Mouse (Mus musculus) stomach, embryonic 16.5 days (tissue): Measurements from ENCODE around the gene Nrd1. TPM values are rescaled to one million over a fixed set of nuclear protein-coding genes. Genes with fewer than 3 reads are reported as not detected.

Source experiments
- ATAC-seq: fragments of 200-750 bp; cut with Nextera tagmentation; 2 replicates; pipeline ENCODE4 v1.8.0; 2017; ENCODE audit warnings: moderate number of reproducible peaks, moderate TSS enrichment; ENCODE audit not compliant: insufficient read depth, low FRiP score
- H3K27ac ChIP-seq: fragments of 300-500 bp; sonication (generic); 2 replicates; pipeline ENCODE4 v1.5.1; 2014; ENCODE audit warnings: low read length
- H3K27me3 ChIP-seq: fragments of 300-500 bp; sonication (generic); 2 replicates; pipeline ENCODE4 v1.6.1; 2014; ENCODE audit warnings: low read length, control low read depth, mixed read lengths; ENCODE audit not compliant: control insufficient read depth, insufficient read depth
- H3K36me3 ChIP-seq: fragments of 300-500 bp; sonication (generic); 2 replicates; pipeline ENCODE4 v1.6.1; 2014; ENCODE audit warnings: low read length; ENCODE audit not compliant: control insufficient read depth, insufficient read depth
- H3K4me1 ChIP-seq: fragments of 300-500 bp; sonication (generic); 2 replicates; pipeline ENCODE4 v1.6.1; 2014; ENCODE audit warnings: low read length, control low read depth, mixed read lengths; ENCODE audit not compliant: control insufficient read depth, insufficient read depth
- H3K4me2 ChIP-seq: fragments of 300-500 bp; sonication (generic); 2 replicates; pipeline ENCODE4 v1.6.1; 2014; ENCODE audit warnings: low read depth, low read length, mixed read lengths
- H3K4me3 ChIP-seq: fragments of 300-500 bp; sonication (generic); replicated peaks from 2 replicates; pipeline ENCODE4 v1.5.1; 2014; ENCODE audit warnings: mild to moderate bottlenecking, low read length
- H3K9ac ChIP-seq: fragments of 300-500 bp; sonication (generic); 2 replicates; pipeline ENCODE4 v1.6.1; 2014; ENCODE audit warnings: low read length
- H3K9me3 ChIP-seq: fragments of 300-500 bp; sonication (generic); replicated peaks from 2 replicates; pipeline ENCODE4 v1.6.1; 2016; ENCODE audit warnings: low read length, control low read depth; ENCODE audit not compliant: control insufficient read depth
- WGBS: fragments of 180-500 bp; shearing (Covaris S2); extraction: QIAGEN DNeasy Blood & Tissue Kit; methylation state at CpG from one replicate; pipeline ENCODE4 v1.1.7; 2014; 5-methylcytosine and 5-hydroxymethylcytosine counted together
- polyA plus RNA-seq: library from polyadenylated mRNA; unstranded; fragments of >200 nt; fragmentation: Nextera tagmentation; extraction: Ambion mirVana; gene quantifications from 2 replicates; pipeline ENCODE4 v1.2.1, GENCODE M21; 2015

Gene Nrd1
- polyA plus RNA-seq: 61.8 and 64.5 TPM in 2 replicates

DNA sequence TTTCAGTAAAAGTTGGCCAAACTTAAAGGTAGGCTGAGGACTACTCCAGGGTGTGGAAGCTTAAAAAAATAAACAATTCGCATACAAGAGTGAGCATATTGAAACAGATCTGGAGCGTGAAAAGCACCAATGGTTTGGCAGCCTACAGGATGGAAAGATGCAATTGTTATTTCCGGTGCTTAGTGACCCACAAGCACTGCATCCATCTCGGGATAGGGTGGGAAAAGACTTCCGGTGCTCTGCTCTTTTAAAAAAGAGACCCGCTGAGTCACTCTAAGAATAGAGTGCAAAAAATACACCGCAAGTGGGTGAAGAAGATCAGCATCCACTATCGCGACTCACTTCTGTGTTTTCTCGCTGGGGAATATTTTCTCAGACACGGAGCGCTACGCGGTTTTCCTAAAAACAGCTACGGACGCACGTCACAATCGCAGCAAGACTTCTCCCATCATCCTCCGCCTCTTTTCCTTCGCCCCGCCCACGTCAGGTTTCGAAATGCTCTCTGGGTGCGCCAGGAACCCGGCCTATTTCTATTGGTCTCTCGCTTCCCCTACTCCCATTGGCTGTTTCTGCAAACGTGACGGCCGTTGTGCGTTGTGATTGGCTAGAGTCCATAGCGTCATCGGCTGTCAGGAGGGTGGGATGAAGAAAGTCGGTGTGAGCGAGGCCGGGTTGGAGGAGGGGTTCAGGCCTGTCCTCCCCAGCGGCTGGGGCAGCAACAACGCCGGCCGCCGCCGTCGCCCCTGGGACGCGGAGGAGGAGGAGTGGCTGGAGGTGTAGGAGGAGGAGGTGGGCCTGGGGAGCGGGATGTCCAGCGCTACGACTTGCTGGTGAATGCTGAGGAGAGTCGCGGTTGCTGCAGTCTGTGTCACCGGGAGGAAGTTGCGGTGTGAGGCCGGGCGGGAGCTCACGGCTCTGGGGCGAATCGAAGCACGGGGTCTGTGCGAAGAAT is at the start of gene Nrd1:
Gene Nrd1, plus strand, starts transcription at position 657 of the 952 bp plus-strand sequence.
- H3K9ac ChIP-seq: peak within 1 kb of the TSS; percentile 93
- H3K27ac ChIP-seq: peak within 1 kb of the TSS; percentile 96
- H3K27me3 ChIP-seq: no peaks in the 10 kb centered on the region
- H3K9me3 ChIP-seq: no peaks in the 10 kb centered on the region
- H3K36me3 ChIP-seq: no peaks in the 10 kb centered on the region
- peak within 1 kb of the TSS; percentile 95 for H3K4me3 ChIP-seq
- peak; percentile 100 for ATAC-seq
- WGBS: under 1% methylated on average over 58 of the region's 58 CpGs
- H3K4me1 ChIP-seq: peaks cover 9% of the 10 kb centered on the region; the same call in 1 of the 2 replicates
- peak within 1 kb of the TSS; percentile 78 for H3K4me2 ChIP-seq

DNA sequence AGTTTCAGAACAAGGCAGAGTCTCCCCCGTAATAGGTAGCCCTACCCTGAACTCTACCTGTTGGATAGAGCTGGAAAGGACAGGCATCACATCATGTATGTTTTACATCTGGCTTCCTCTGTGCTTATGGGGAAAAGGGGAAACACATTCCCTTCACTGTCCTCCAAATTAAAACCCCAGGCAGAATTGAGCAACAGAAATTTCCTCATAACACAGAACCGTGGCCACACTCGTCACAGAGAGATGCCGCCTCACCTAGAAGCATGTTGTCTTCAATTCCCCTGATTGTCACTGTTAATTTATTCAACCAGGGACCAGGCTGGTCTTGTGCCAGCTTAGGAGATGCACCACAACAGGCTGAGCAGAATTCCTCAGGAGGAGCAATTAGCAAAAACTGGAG is 48.8 kb upstream of the Nrd1 start:
- WGBS: 86% methylated on average over 4 of the region's 4 CpGs
- H3K27ac ChIP-seq: no peak overlapping the region
- no peak overlapping the region for H3K4me2 ChIP-seq
- no peak overlapping the region for H3K4me3 ChIP-seq
- H3K9ac ChIP-seq: no peak overlapping the region
- ATAC-seq: no peak
- H3K27me3 ChIP-seq: no peaks in the 10 kb centered on the region
- no peaks in the 10 kb centered on the region for H3K9me3 ChIP-seq
- no peaks in the 10 kb centered on the region for H3K36me3 ChIP-seq
- no peaks in the 10 kb centered on the region for H3K4me1 ChIP-seq

DNA sequence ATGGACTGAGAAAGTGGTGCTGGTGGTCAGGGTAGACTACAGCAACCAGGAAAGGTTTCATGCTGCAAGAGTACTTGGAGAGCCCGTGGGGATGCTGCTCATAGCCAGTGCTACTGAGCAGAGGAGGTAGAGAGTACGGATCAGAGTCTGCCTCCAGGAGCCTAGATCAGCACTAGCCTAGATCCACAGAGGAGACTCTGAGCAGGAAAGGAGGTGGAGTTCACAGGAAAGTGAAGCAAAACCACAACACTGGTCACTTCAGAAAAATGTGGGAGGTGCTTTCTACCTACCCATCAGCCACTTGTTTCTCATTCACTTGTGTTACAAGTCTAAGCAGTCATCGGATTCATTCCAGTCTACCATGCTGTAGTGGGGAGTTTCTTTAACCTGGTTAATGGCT is 40.8 kb upstream of the Nrd1 start:
- no peak for ATAC-seq
- H3K27ac ChIP-seq: no peak overlapping the region
- H3K4me2 ChIP-seq: no peak overlapping the region
- no peaks in the 10 kb centered on the region for H3K36me3 ChIP-seq
- no peak overlapping the region for H3K9ac ChIP-seq
- H3K27me3 ChIP-seq: no peaks in the 10 kb centered on the region
- WGBS: 81% methylated on average over 3 of the region's 3 CpGs
- no peaks in the 10 kb centered on the region for H3K9me3 ChIP-seq
- H3K4me1 ChIP-seq: no peaks in the 10 kb centered on the region
- H3K4me3 ChIP-seq: no peak overlapping the region

DNA sequence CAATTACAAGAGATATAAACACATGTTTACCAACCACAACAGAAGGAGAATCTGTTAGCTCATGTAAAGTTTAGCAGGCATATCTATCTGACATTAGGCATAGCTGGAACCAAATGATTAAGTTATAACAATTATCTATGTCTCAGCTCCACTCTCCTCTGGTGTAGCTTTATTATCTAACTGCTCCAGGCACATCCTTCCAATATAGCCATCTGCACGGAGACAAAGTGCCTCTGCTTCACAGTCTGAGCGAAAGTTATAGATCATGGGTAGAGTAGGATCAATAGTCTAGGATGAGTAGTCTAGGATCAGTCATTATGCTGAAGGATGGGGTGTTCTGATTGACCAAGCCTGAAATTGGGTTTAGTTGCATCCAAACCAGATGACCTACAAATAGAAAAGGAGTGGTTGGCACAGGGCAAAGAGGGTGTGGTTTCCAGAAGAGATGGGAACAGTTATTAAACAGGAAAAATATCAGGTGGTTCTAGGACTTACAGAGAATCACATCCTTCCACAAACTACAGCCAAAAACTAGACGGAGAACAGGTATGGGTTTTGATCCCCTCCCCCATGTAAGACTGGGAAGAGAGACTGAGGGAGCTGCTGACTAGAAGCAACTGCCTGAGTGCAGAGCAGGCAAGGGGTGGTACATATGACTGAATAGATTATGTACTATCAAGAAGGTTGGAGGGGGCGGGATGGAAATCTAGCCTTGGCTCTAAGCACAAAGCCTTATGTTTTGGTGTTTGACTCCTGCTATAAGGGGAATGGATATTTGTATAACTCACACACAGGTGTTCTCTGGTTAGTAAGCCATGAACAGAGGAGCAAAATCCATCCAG is 39.6 kb upstream of the Nrd1 start:
- Histone ChIP-seq H3K9me3 (no peaks in the 10 kb centered on the region), H3K4me2 (no peak overlapping the region), H3K36me3 (no peaks in the 10 kb centered on the region), H3K27me3 (no peaks in the 10 kb centered on the region), H3K27ac (no peak overlapping the region), H3K9ac (no peak overlapping the region), H3K4me1 (no peaks in the 10 kb centered on the region), H3K4me3 (no peak overlapping the region)
- WGBS: 81% methylated on average over 4 of the region's 4 CpGs
- ATAC-seq: no peak

DNA sequence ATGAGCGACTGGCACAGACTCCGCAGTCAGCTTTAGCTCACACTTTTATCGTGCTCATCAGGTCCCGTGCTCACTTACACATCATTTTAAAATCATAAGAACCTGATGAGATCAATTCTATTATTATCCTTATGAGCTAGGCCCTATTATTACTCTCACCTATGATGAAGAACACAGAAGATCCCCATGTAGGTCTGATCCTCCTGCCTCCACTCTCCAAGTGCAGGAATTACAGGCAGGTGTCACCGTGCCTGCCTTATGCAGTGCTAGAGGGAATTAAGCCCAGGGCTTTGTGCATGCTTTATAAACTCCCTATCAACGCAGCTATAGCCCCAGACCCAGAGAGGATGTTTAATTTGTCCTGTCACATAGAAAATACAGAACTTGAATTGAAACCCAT is 37.4 kb upstream of the Nrd1 start:
- H3K4me1 ChIP-seq: no peaks in the 10 kb centered on the region
- WGBS: 86% methylated on average over 6 of the region's 6 CpGs
- no peaks in the 10 kb centered on the region for H3K9me3 ChIP-seq
- no peak for ATAC-seq
- H3K4me3 ChIP-seq: no peak overlapping the region
- no peak overlapping the region for H3K9ac ChIP-seq
- no peaks in the 10 kb centered on the region for H3K27me3 ChIP-seq
- no peak overlapping the region for H3K4me2 ChIP-seq
- no peak overlapping the region for H3K27ac ChIP-seq
- no peaks in the 10 kb centered on the region for H3K36me3 ChIP-seq

DNA sequence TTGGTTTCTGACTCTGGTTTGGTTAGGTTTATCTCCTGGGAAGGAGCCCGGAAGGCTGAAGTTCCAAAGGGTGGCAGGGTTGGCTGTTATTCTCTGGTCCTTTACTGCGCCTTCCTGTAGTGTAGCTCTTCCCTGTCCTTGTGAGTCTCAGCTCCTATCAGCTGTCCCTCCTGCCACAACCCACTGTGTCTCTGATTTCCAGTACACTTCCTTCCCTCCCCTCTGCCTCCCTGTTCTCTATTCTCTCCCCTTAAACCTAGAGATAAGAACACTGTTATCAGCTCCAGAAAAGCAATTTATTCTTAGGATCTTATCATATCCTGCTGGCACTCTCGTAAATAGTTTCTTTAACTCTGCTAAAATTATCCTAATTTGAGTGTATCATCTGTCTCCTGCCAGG is 30.9 kb upstream of the Nrd1 start:
- no peak overlapping the region for H3K27ac ChIP-seq
- WGBS: 53% methylated on average over 3 of the region's 3 CpGs
- no peaks in the 10 kb centered on the region for H3K36me3 ChIP-seq
- H3K9ac ChIP-seq: no peak overlapping the region
- H3K27me3 ChIP-seq: no peaks in the 10 kb centered on the region
- no peak for ATAC-seq
- no peak overlapping the region for H3K4me3 ChIP-seq
- no peaks in the 10 kb centered on the region for H3K4me1 ChIP-seq
- no peak overlapping the region for H3K4me2 ChIP-seq
- no peaks in the 10 kb centered on the region for H3K9me3 ChIP-seq

DNA sequence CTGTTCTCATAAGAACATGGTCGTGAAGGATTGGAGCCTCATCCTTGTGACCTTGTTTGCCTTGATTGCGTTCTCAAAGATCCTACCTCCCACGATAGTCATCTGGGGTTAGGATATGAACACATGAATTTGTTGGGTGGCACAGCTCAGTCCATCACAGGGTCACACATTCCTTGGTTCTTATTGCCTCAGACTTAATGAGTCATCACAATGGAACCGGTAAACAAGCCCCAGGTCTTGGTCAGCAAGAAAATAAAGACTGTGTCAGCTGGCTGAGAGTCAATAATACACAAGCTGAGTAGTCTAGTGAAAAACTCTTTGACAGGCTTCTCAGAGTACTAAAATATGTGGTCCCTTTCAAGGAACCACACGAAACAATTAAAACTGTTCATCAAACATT is 29.4 kb upstream of the Nrd1 start:
- ATAC-seq: no peak
- no peak overlapping the region for H3K27ac ChIP-seq

DNA sequence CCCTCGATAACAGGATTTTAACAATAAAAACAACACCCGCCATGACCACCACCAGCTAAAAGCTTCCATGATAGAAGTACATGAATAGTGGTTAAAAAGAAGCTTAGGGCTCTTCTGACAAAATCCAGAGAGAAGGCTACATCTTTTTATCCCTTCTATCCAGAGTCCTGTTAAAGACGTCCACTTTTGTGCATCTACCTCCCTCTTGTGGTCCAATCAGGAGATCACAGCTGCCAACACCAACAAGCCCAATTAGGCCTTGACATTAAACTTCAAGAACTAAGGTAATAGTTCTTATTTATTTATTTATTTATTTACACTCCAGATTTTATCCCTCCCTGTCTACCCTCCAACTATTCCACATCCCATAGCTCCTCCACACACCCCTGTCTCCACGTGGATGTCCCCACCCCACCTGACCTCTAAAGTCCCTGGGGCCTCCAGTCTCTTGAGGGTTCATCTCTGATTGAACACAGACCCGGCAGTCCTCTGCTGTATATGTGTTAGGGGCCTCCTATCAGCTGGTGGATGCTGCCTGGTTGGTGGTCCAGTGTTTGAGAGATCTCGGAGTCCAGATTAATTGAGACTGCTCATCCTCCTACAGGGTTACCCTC is 23.9 kb upstream of the Nrd1 start:
- WGBS: 36% methylated on average over 6 of the region's 6 CpGs
- Histone ChIP-seq H3K4me1 (no peaks in the 10 kb centered on the region), H3K27me3 (no peaks in the 10 kb centered on the region), H3K4me3 (no peak overlapping the region), H3K9ac (no peak overlapping the region), H3K27ac (no peak overlapping the region), H3K36me3 (no peaks in the 10 kb centered on the region), H3K4me2 (no peak overlapping the region), H3K9me3 (no peaks in the 10 kb centered on the region)
- ATAC-seq: no peak

More for the DNA sequence above, 29.4 kb upstream of the Nrd1 start:
- Histone ChIP-seq H3K4me2 (no peak overlapping the region), H3K9me3 (no peaks in the 10 kb centered on the region), H3K4me3 (no peak overlapping the region), H3K4me1 (no peaks in the 10 kb centered on the region), H3K36me3 (no peaks in the 10 kb centered on the region), H3K9ac (no peak overlapping the region), H3K27me3 (no peaks in the 10 kb centered on the region)
- 65% methylated on average over 5 of the region's 5 CpGs for WGBS
